Mouse (Mus musculus) liver, postnatal 0 days (tissue): ENCODE measurements at regions not wholly inside any gene's neighbourhood (a gene's known extent, or its start where the extent isn't known, plus 50 kb on each side); places are given as distances from the start of the nearest gene placed in this dataset.
A peak's percentile ranks its signal among the peaks of the same experiment; 100 is the strongest.

Source experiments
- ATAC-seq: fragments of 200-750 bp; cut with Nextera tagmentation; 2 replicates; pipeline ENCODE4 v1.8.0; 2017; ENCODE audit warnings: mild to moderate bottlenecking, moderate library complexity
- DNase-seq: peaks from one replicate; pipeline ENCODE4 v3.0.0-alpha.2; 2016
- H3K27ac ChIP-seq: fragments of 300-500 bp; sonication (generic); 2 replicates; pipeline ENCODE4 v1.5.1; 2014; ENCODE audit warnings: antibody characterized with exemption, moderate library complexity, mild to moderate bottlenecking, low read depth
- H3K27me3 ChIP-seq: fragments of 300-500 bp; sonication (generic); 2 replicates; pipeline ENCODE4 v1.6.1; 2014; ENCODE audit warnings: low read length, control low read depth, mixed read lengths; ENCODE audit not compliant: insufficient read depth
- H3K36me3 ChIP-seq: fragments of 300-500 bp; sonication (generic); replicated peaks from 2 replicates; pipeline ENCODE4 v1.6.1; 2014; ENCODE audit warnings: mild to moderate bottlenecking, control low read depth, low read length, moderate library complexity, mixed read lengths; ENCODE audit not compliant: insufficient read depth
- H3K4me1 ChIP-seq: fragments of 300-500 bp; sonication (generic); 2 replicates; pipeline ENCODE4 v1.6.1; 2014; ENCODE audit warnings: antibody characterized with exemption, mild to moderate bottlenecking, control low read depth; ENCODE audit not compliant: insufficient read depth
- H3K4me2 ChIP-seq: fragments of 300-500 bp; sonication (generic); 2 replicates; pipeline ENCODE4 v1.6.1; 2014; ENCODE audit warnings: low read depth, mild to moderate bottlenecking, low read length, moderate library complexity, mixed read lengths
- H3K4me3 ChIP-seq: fragments of 300-500 bp; sonication (generic); 2 replicates; pipeline ENCODE4 v1.5.1; 2014; ENCODE audit warnings: low read depth, low read length
- H3K9ac ChIP-seq: fragments of 300-500 bp; sonication (generic); replicated peaks from 2 replicates; pipeline ENCODE4 v1.6.1; 2014; ENCODE audit warnings: mild to moderate bottlenecking, moderate library complexity
- H3K9me3 ChIP-seq: fragments of 300-500 bp; sonication (generic); 2 replicates; pipeline ENCODE4 v1.6.1; 2016; ENCODE audit warnings: mild to moderate bottlenecking, control low read depth, low read length, mixed read lengths
- CTCF ChIP-seq: sonication (generic); IDR thresholded peaks from 2 replicates; pipeline ENCODE4 v1.5.1; 2016; ENCODE audit warnings: antibody characterized with exemption, low read depth
- EP300 ChIP-seq: IDR thresholded peaks from 2 replicates; pipeline ENCODE4 v1.6.1; 2016; ENCODE audit warnings: antibody characterized with exemption, low read depth, mild to moderate bottlenecking
- WGBS: fragments of 180-500 bp; shearing (Covaris S2); extraction: QIAGEN DNeasy Blood & Tissue Kit; methylation state at CpG from one replicate; pipeline ENCODE4 v1.1.7; 2014; ENCODE audit not compliant: insufficient replicate concordance; 5-methylcytosine and 5-hydroxymethylcytosine counted together

DNA sequence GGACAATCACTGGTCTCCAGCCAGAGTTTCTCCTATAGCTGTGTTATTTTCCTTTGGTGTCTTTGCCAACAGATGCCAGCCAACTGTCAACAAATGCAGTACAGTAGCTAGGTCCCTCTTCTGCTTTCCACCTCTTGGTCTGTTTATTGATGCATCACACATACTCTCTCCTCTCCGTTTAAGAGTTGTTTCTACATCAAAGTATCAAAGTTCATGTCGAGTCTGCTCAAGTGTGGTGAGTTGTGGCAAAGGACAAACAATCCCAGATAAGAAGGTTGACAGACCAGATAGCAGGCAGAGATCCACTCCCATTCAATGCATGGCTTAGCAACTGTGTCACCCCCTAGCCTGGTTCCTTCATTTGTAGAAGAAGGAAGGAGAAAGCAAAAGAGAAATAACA, 123.6 kb downstream of the Chic2 start:
- H3K4me1 ChIP-seq, result peaks cover 6% of the 10 kb centered on the region; the same call in 1 of the 2 replicates
- no peak overlapping the region for H3K9ac ChIP-seq
- no peak for DNase-seq
- H3K27ac ChIP-seq, result no peak overlapping the region
- no peak overlapping the region for H3K4me2 ChIP-seq
- no peaks in the 10 kb centered on the region for H3K27me3 ChIP-seq
- H3K36me3 ChIP-seq, result no peaks in the 10 kb centered on the region
- H3K4me3 ChIP-seq, result no peak overlapping the region
- no peaks in the 10 kb centered on the region for H3K9me3 ChIP-seq
- no peak for ATAC-seq
- WGBS, result 16% methylated on average over 2 of the region's 2 CpGs
- TF ChIP-seq EP300, result no peak
- no peak for TF ChIP-seq CTCF

DNA sequence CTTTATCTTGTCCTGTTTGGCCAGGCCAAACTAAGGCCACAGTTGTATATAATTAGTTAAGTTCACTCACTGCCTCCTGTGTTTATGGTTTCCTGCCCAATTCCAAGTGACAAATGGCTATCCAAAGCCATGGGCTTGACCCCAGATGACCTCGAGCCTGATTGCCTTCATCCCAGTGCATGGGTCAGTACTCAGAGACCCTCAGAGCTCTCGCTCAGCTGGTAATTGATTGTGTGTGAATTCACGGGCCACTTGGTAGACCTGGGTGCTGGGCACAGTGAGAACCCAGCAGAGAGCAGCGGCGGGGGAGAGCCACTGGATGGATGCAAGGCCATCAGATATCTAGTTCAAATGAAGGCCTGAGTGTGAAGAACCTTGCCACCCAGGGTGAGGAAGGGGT, 124.1 kb downstream of the Chic2 start:
- peaks cover 6% of the 10 kb centered on the region; the same call in 1 of the 2 replicates for H3K4me1 ChIP-seq
- WGBS, result 47% methylated on average over 5 of the region's 5 CpGs

DNA sequence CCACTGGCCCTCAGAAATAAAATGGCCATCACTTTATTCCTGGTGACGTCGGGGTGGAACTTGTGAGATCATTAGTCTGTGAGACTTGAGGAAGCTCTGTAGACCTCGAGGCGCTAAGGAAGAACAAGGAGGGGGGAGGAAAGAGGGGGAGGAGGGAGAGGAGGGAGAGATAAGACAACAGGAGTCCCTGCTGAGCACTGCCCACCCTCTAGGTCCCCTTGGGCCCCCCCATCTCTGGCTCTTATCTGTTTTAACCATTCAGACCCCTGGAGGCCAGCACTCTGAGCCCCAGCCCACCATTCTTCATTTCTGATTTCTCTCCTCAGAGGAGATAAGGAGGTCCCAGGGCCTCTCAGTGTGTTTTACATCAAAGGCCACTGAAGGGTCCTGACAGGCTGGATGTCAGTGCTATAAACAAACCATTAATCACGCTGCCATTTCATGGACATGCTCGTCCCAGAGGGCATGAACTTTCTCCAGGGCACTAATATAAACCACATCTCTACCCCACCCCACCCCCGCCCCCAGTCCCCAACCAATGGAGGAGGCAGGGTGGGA, 139.0 kb downstream of the Chic2 start:
- DNase-seq (no peak), ATAC-seq (no peak)
- H3K9ac ChIP-seq, result no peak overlapping the region
- WGBS, result 24% methylated on average over 7 of the region's 7 CpGs
- H3K4me2 ChIP-seq, result no peak overlapping the region
- H3K4me1 ChIP-seq, result no peaks in the 10 kb centered on the region
- H3K27ac ChIP-seq, result no peak overlapping the region
- TF ChIP-seq CTCF (no peak), EP300 (no peak)
- H3K4me3 ChIP-seq, result no peak overlapping the region
- no peaks in the 10 kb centered on the region for H3K9me3 ChIP-seq
- no peaks in the 10 kb centered on the region for H3K36me3 ChIP-seq
- no peaks in the 10 kb centered on the region for H3K27me3 ChIP-seq

More for the DNA sequence above, 124.1 kb downstream of the Chic2 start:
- no peak for TF ChIP-seq CTCF
- TF ChIP-seq EP300, result no peak
- H3K27ac ChIP-seq, result no peak overlapping the region
- ATAC-seq (no peak), DNase-seq (no peak)
- no peaks in the 10 kb centered on the region for H3K27me3 ChIP-seq
- H3K36me3 ChIP-seq, result no peaks in the 10 kb centered on the region
- H3K4me3 ChIP-seq, result no peak overlapping the region
- no peaks in the 10 kb centered on the region for H3K9me3 ChIP-seq
- no peak overlapping the region for H3K9ac ChIP-seq
- no peak overlapping the region for H3K4me2 ChIP-seq

- no peaks in the 10 kb centered on the region for H3K9me3 ChIP-seq
- no peak for DNase-seq
- no peak overlapping the region for H3K4me3 ChIP-seq
- WGBS, result 54% methylated on average over 7 of the region's 7 CpGs
- H3K27ac ChIP-seq, result no peak overlapping the region
- no peaks in the 10 kb centered on the region for H3K36me3 ChIP-seq
- H3K4me2 ChIP-seq, result no peak overlapping the region
- no peaks in the 10 kb centered on the region for H3K4me1 ChIP-seq
- H3K9ac ChIP-seq, result no peak overlapping the region
- H3K27me3 ChIP-seq, result no peaks in the 10 kb centered on the region
- no peak for ATAC-seq
- TF ChIP-seq CTCF (no peak), EP300 (no peak)
Measured at GRCm38 (mm10) chr5:74904927-74905503, 139.6 kb downstream of the Chic2 start.

GRCm38 (mm10) chr5:74904327-74904726, 140.2 kb downstream of the Chic2 start:
- DNase-seq (no peak), ATAC-seq (no peak)
- Histone ChIP-seq H3K27me3 (no peaks in the 10 kb centered on the region), H3K36me3 (no peaks in the 10 kb centered on the region), H3K4me2 (no peak overlapping the region), H3K27ac (no peak overlapping the region), H3K9ac (no peak overlapping the region), H3K4me1 (no peaks in the 10 kb centered on the region), H3K4me3 (no peak overlapping the region), H3K9me3 (no peaks in the 10 kb centered on the region)
- 68% methylated on average over 3 of the region's 3 CpGs for WGBS
- TF ChIP-seq EP300, result no peak
- TF ChIP-seq CTCF, result peak; percentile 51

DNA sequence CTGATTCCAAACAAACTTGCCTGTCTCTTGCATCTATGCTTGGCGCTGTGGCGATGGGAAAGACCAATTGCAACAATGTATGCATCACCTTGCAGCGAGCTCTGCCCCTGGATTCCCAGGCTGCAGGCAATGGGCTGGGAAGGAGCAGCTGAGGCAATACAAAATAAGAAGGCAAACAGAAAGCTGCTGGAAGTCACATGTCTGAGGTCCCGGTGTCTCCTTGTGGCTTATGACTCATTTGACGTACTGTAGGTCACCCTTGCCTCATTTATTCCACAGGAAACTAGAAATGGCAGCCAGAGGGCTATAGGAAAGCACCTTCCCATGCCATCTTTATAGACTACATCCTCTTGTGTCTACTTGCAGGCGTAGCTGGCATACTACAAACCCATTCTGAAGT, 140.9 kb downstream of the Chic2 start:
- TF ChIP-seq EP300 (no peak), CTCF (no peak)

More for the DNA sequence above, 140.9 kb downstream of the Chic2 start:
- Histone ChIP-seq H3K4me1 (no peaks in the 10 kb centered on the region), H3K27ac (no peak overlapping the region), H3K36me3 (no peaks in the 10 kb centered on the region), H3K4me3 (no peak overlapping the region), H3K9ac (no peak overlapping the region), H3K9me3 (no peaks in the 10 kb centered on the region), H3K27me3 (no peaks in the 10 kb centered on the region), H3K4me2 (no peak overlapping the region)
- ATAC-seq (no peak), DNase-seq (no peak)
- 79% methylated on average over 6 of the region's 6 CpGs for WGBS
